In genomic region chr16:35154245-35154640, GRCm38 (mm10) we compare ENCODE assay signal across 9 mouse cellular contexts. TPM values are rescaled to one million over a fixed set of nuclear protein-coding genes. Genes with fewer than 3 reads are reported as not detected.
DNase-seq lines count a peak whose midpoint lies in the region; ATAC-seq and TF ChIP-seq lines count a peak whose summit lies in the region.
"Had no signal": no experiment of that assay in that cellular context is flagged by ENCODE, and none has a peak within 500 bp of the region (broad histone marks: within the 10 kb centered on the region; RNA-seq: fewer than 3 reads in every experiment).

No protein-coding gene starts in this region.

- peak; percentile 78 for ATAC-seq in forebrain, embryonic 11.5 days (replicated peaks; ENCODE audit: low FRiP score)
- peak; percentile 83 for ATAC-seq in hindbrain, embryonic 13.5 days (ENCODE audit: low FRiP score)
- ATAC-seq in limb, embryonic 12.5 days (ENCODE audit: insufficient number of reproducible peaks, insufficient read depth, low FRiP score, low TSS enrichment, low read depth), result peak; percentile 63
- ATAC-seq in midbrain, postnatal 0 days (ENCODE audit: low FRiP score), result peak; percentile 79
- ATAC-seq in megakaryocyte-erythroid progenitor cell, adult 5-6 weeks (replicated peaks; ENCODE audit: low FRiP score, low TSS enrichment, poor library complexity, severe bottlenecking), result no peak

- WGBS in forebrain, embryonic 11.5 days, result under 1% methylated on average over 29 of the region's 29 CpGs
- under 1% methylated on average over 29 of the region's 29 CpGs for WGBS in hindbrain, embryonic 13.5 days
- under 1% methylated on average over 29 of the region's 29 CpGs for WGBS in limb, embryonic 12.5 days
- 1% methylated on average over 29 of the region's 29 CpGs for WGBS in midbrain, postnatal 0 days

- no peaks in the 10 kb centered on the region for H3K4me1 ChIP-seq in brown adipose tissue, adult 24 weeks (ENCODE audit: control insufficient read depth, insufficient read depth, insufficient read length, low read length)
- peaks cover 15% of the 10 kb centered on the region; the same call in 1 of the 2 replicates for H3K4me1 ChIP-seq in forebrain, embryonic 11.5 days (replicated peaks; ENCODE audit: control insufficient read depth, insufficient read depth, low read length)
- peaks cover 55% of the 10 kb centered on the region for H3K4me1 ChIP-seq in hindbrain, embryonic 13.5 days (replicated peaks)
- H3K4me1 ChIP-seq in limb, embryonic 12.5 days (replicated peaks), result peaks cover 44% of the 10 kb centered on the region
- peaks cover 32% of the 10 kb centered on the region for H3K4me1 ChIP-seq in midbrain, postnatal 0 days (ENCODE audit: insufficient read depth, low read length)

- no peaks in the 10 kb centered on the region for H3K9me3 ChIP-seq in forebrain, embryonic 11.5 days (ENCODE audit: control insufficient read depth, low read length)
- H3K9me3 ChIP-seq in hindbrain, embryonic 13.5 days, result no peaks in the 10 kb centered on the region
- H3K9me3 ChIP-seq in limb, embryonic 12.5 days, result no peaks in the 10 kb centered on the region
- no peaks in the 10 kb centered on the region for H3K9me3 ChIP-seq in midbrain, postnatal 0 days (ENCODE audit: low read length)

- H3K4me2 ChIP-seq in forebrain, embryonic 11.5 days (ENCODE audit: low read depth, low read length, severe bottlenecking), result peak overlapping the region; percentile 96
- H3K4me2 ChIP-seq in hindbrain, embryonic 13.5 days, result peak overlapping the region; percentile 79
- peak overlapping the region; percentile 97 for H3K4me2 ChIP-seq in limb, embryonic 12.5 days
- peak overlapping the region; percentile 81 for H3K4me2 ChIP-seq in midbrain, postnatal 0 days (ENCODE audit: low read depth, low read length, poor library complexity, severe bottlenecking)

- DNase-seq in adrenal gland, postnatal 10 days, result peak; percentile 42
- no peak for DNase-seq in adrenal gland, postnatal 4 days (ENCODE audit: low spot score in 2 of 2)
- peak; percentile 75 for DNase-seq in forebrain, embryonic 11.5 days (ENCODE audit: low spot score)
- DNase-seq in midbrain, postnatal 0 days (ENCODE audit: low spot score), result peak; percentile 87

- H3K27me3 ChIP-seq in forebrain, embryonic 11.5 days (ENCODE audit: control insufficient read depth, insufficient read depth, low read length), result peaks cover 47% of the 10 kb centered on the region
- peaks cover 54% of the 10 kb centered on the region for H3K27me3 ChIP-seq in hindbrain, embryonic 13.5 days
- H3K27me3 ChIP-seq in limb, embryonic 12.5 days, result peaks cover 70% of the 10 kb centered on the region
- H3K27me3 ChIP-seq in midbrain, postnatal 0 days (ENCODE audit: insufficient read depth, low read length), result peaks cover 8% of the 10 kb centered on the region

- H3K4me3 ChIP-seq in brown adipose tissue, adult 24 weeks (ENCODE audit: insufficient read depth, low read depth, low read length), result peak overlapping the region; percentile 53
- H3K4me3 ChIP-seq in forebrain, embryonic 11.5 days (ENCODE audit: low read depth, low read length), result peak overlapping the region; percentile 71
- H3K4me3 ChIP-seq in hindbrain, embryonic 13.5 days, result peak overlapping the region; percentile 83
- peak overlapping the region; percentile 72 for H3K4me3 ChIP-seq in limb, embryonic 12.5 days (replicated peaks)
- peak overlapping the region; percentile 89 for H3K4me3 ChIP-seq in midbrain, postnatal 0 days (ENCODE audit: low read depth, low read length)

- no peak overlapping the region for H3K27ac ChIP-seq in brown adipose tissue, adult 24 weeks (replicated peaks; ENCODE audit: low read depth, low read length)
- H3K27ac ChIP-seq in forebrain, embryonic 11.5 days (ENCODE audit: low read depth, low read length), result no peak overlapping the region
- H3K27ac ChIP-seq in hindbrain, embryonic 13.5 days, result peak overlapping the region; percentile 91
- H3K27ac ChIP-seq in limb, embryonic 12.5 days, result 0 out of 2 replicates have a peak overlapping the region, but pooled peaks have one; percentile 35
- peak overlapping the region; percentile 78 for H3K27ac ChIP-seq in midbrain, postnatal 0 days (ENCODE audit: low read depth, low read length)

- no peaks in the 10 kb centered on the region for H3K36me3 ChIP-seq in forebrain, embryonic 11.5 days (ENCODE audit: control insufficient read depth, insufficient read depth, low read length)
- peaks cover 3% of the 10 kb centered on the region; the same call in 1 of the 2 replicates for H3K36me3 ChIP-seq in hindbrain, embryonic 13.5 days
- H3K36me3 ChIP-seq in limb, embryonic 12.5 days, result no peaks in the 10 kb centered on the region
- H3K36me3 ChIP-seq in midbrain, postnatal 0 days (ENCODE audit: insufficient read depth, low read length), result no peaks in the 10 kb centered on the region

- no peak for TF ChIP-seq CTCF in midbrain, postnatal 0 days (IDR thresholded peaks at IDR 0.05)

- peak overlapping the region; percentile 76 for H3K9ac ChIP-seq in forebrain, embryonic 11.5 days (ENCODE audit: low read length)
- peak overlapping the region; percentile 95 for H3K9ac ChIP-seq in hindbrain, embryonic 13.5 days
- H3K9ac ChIP-seq in limb, embryonic 12.5 days (replicated peaks), result peak overlapping the region; percentile 81
- H3K9ac ChIP-seq in midbrain, postnatal 0 days (replicated peaks; ENCODE audit: low read length, poor library complexity, severe bottlenecking), result peak overlapping the region; percentile 80

RNA-seq across cellular contexts. Expression of gene Adcy5, which starts 0.4 kb away (rescaled TPM):
- total RNA-seq in adrenal gland, postnatal 10 days (2021), result 1 to 10 TPM; 6.6 to 9.0 TPM
- 10 to 100 TPM; 11.7 to 12.1 TPM for total RNA-seq in adrenal gland, postnatal 4 days (2021)
- polyA plus RNA-seq in brown adipose tissue, adult 24 weeks (2012; ENCODE audit: insufficient read depth, insufficient read length, missing spikeins), result 1.9 and 4.6 TPM in 2 replicates
- polyA plus RNA-seq in forebrain, embryonic 11.5 days (2014; fragmentation: Nextera tagmentation; extraction: Ambion mirVana), result 1.8 and 2.1 TPM in 2 replicates
- polyA plus RNA-seq in hindbrain, embryonic 13.5 days (2015; fragmentation: Nextera tagmentation; extraction: Ambion mirVana), result 5.0 and 5.6 TPM in 2 replicates
- 2.2 and 2.7 TPM in 2 replicates for polyA plus RNA-seq in limb, embryonic 12.5 days (2016; fragmentation: Nextera tagmentation; extraction: Ambion mirVana)
- total RNA-seq in midbrain, postnatal 0 days (2014; rRNA removed), result 73.9 and 77.3 TPM in 2 replicates
- polyA plus RNA-seq in midbrain, postnatal 0 days (2015; fragmentation: Nextera tagmentation; extraction: Ambion mirVana), result 6.9 and 7.5 TPM in 2 replicates
- total RNA-seq in megakaryocyte-erythroid progenitor cell, adult 5-6 weeks (2014; fragmentation: Nextera tagmentation), result not detected in 2 replicates
- total RNA-seq in megakaryocyte-erythroid progenitor cell, adult 5-6 weeks (2017), result not detected in 2 replicates
- polyA plus RNA-seq: erythroblast, embryonic 14.5 days had no signal

Comparison
In these comparisons a context has a peak if more than half of its experiments do, and no peak if none do; other contexts are left out.
1. DNase-seq: peak in adrenal gland, postnatal 10 days (single experiment), forebrain, embryonic 11.5 days (single experiment) and midbrain, postnatal 0 days (single experiment); none in adrenal gland, postnatal 4 days (0 of 2).
2. H3K27ac ChIP-seq: peak in hindbrain, embryonic 13.5 days (single experiment), limb, embryonic 12.5 days (single experiment) and midbrain, postnatal 0 days (single experiment); none in brown adipose tissue, adult 24 weeks (single experiment) and forebrain, embryonic 11.5 days (single experiment).
3. Peak in every context shown above with its lines, with median percentiles within 50 percentile points of each other: H3K4me3 ChIP-seq, H3K4me2 ChIP-seq and H3K9ac ChIP-seq.